Mouse (Mus musculus): Measurements from ENCODE around the gene Pced1b. TPM values are rescaled to one million over a fixed set of nuclear protein-coding genes. Genes with fewer than 3 reads are reported as not detected.
A peak's percentile ranks its signal among the peaks of the same experiment; 100 is the strongest.
"Not testable (repeated sequence)": the region's sequence is repeated elsewhere in the genome, so short reads cannot be mapped to it uniquely, and the experiment has no call there.

Gene Pced1b
- total and polyA plus RNA-seq, 3 experiments = 6.6 to 36.5 TPM; not detected in 1

DNA sequence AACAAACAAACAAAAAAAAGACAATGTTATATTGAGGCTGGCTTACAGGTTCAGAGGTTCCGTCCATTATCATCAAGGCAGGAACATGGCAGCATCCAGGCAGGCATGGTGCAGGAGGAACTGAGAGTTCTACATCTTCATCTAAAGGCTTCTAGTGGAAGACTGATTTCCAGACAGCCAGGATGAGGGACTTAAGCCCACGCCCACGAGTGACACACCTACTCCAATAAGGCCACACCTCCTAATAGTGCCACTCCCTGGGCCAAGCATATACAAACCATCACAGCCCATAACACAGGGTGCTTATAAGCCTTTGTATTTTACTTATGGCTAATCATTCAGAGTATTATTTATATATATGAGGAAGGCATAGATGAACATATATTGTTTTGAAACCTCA is 117.4 kb downstream of the Pced1b start:
- peaks cover 13 to 19% of the 10 kb centered on the region in 2 experiments for H3K4me1 ChIP-seq (ENCODE audit: control insufficient read depth in 1 of 2, insufficient read depth in 2 of 2, low read length in 2 of 2)
- DNase-seq (ENCODE audit: low read depth, low spot score) = peak; percentile 60
- H3K36me3 ChIP-seq (ENCODE audit: control insufficient read depth in 1 of 2, insufficient read depth in 2 of 2, low read length in 2 of 2) = peaks cover 2 to 12% of the 10 kb centered on the region in 2 experiments; a peak in 3 of 4 replicates

GRCm38 (mm10) chr15:97364968-97365367 is 118.1 kb downstream of the Pced1b start:
- Histone ChIP-seq H3K4me3 (ENCODE audit: control insufficient read depth in 1 of 2, insufficient read depth in 1 of 2, low read depth in 2 of 2, low read length in 2 of 2) (no peak overlapping the region), H3K27ac (ENCODE audit: control insufficient read depth, low read depth, low read length) (no peak overlapping the region), H3K9ac (ENCODE audit: control insufficient read depth, low read depth, low read length, poor library complexity, severe bottlenecking) (no peak overlapping the region), H3K79me2 (ENCODE audit: control insufficient read depth, insufficient read depth, low read length, poor library complexity) (peaks cover 18% of the 10 kb centered on the region), H3K4me1 (ENCODE audit: control insufficient read depth in 1 of 2, insufficient read depth in 2 of 2, low read length in 2 of 2) (peaks cover 13 to 15% of the 10 kb centered on the region in 2 experiments), H3K36me3 (ENCODE audit: control insufficient read depth in 1 of 2, insufficient read depth in 2 of 2, low read length in 2 of 2) (peaks cover 2 to 12% of the 10 kb centered on the region in 2 experiments; a peak in 3 of 4 replicates), H3K27me3 (ENCODE audit: control insufficient read depth in 1 of 2, insufficient read depth in 2 of 2, low read length in 2 of 2) (no peaks in the 10 kb centered on the region), H3K9me3 (replicated peaks; ENCODE audit: insufficient read depth, low read length) (no peaks in the 10 kb centered on the region)
- no peak for TF ChIP-seq MYC (IDR thresholded peaks at IDR 0.05; ENCODE audit: low read depth, low read length)
- TF ChIP-seq SIN3A (IDR thresholded peaks at IDR 0.05; ENCODE audit: low read length) = no peak
- TF ChIP-seq TBP (IDR thresholded peaks at IDR 0.05; ENCODE audit: low read depth, low read length) = no peak
- no peak for TF ChIP-seq E2F4 (IDR thresholded peaks at IDR 0.05; ENCODE audit: borderline replicate concordance, low read depth, low read length)
- no peak for TF ChIP-seq EP300 (IDR thresholded peaks at IDR 0.05; ENCODE audit: low read depth in 1 of 2, low read length in 2 of 2)
- TF ChIP-seq MEF2A (IDR thresholded peaks at IDR 0.05; ENCODE audit: extremely low read depth, insufficient replicate concordance, low read depth, low read length, poor library complexity, severe bottlenecking) = no peak
- no peak for TF ChIP-seq MAZ (IDR thresholded peaks at IDR 0.05; ENCODE audit: low read depth, low read length)
- no peak for TF ChIP-seq RCOR1 (IDR thresholded peaks at IDR 0.05; ENCODE audit: low read depth, low read length)
- TF ChIP-seq GABPA (IDR thresholded peaks at IDR 0.05; ENCODE audit: low read depth, low read length) = no peak
- no peak for TF ChIP-seq BHLHE40 (IDR thresholded peaks at IDR 0.05; ENCODE audit: borderline replicate concordance, low read depth, low read length)
- TF ChIP-seq USF2 (IDR thresholded peaks at IDR 0.05; ENCODE audit: borderline replicate concordance in 1 of 2, insufficient read depth in 1 of 2, low read depth in 1 of 2, low read length in 2 of 2) = no peak
- no peak for TF ChIP-seq ELF1 (IDR thresholded peaks at IDR 0.05; ENCODE audit: low read depth, low read length)
- TF ChIP-seq MAFK (IDR thresholded peaks at IDR 0.05; ENCODE audit: borderline replicate concordance, low read depth, low read length) = no peak
- TF ChIP-seq POLR2AphosphoS5 (IDR thresholded peaks at IDR 0.05; ENCODE audit: borderline replicate concordance, low read depth, low read length) = no peak
- no peak for TF ChIP-seq RAD21 (IDR thresholded peaks at IDR 0.05; ENCODE audit: low read depth, low read length)
- TF ChIP-seq CHD2 (IDR thresholded peaks at IDR 0.05; ENCODE audit: low read length) = no peak
- no peak for TF ChIP-seq SMC3 (IDR thresholded peaks at IDR 0.05; ENCODE audit: low read depth, low read length)
- no peak for TF ChIP-seq CHD1 (IDR thresholded peaks at IDR 0.05; ENCODE audit: low read depth, low read length)
- TF ChIP-seq ZC3H11A (IDR thresholded peaks at IDR 0.05; ENCODE audit: low read depth, low read length) = no peak
- DNase-seq (ENCODE audit: low read depth, low spot score) = no peak

More for the DNA sequence above, 117.4 kb downstream of the Pced1b start:
- not testable (repeated sequence) for H3K9me3 ChIP-seq (replicated peaks; ENCODE audit: insufficient read depth, low read length); H3K4me3 ChIP-seq (ENCODE audit: control insufficient read depth in 1 of 2, insufficient read depth in 1 of 2, low read depth in 2 of 2, low read length in 2 of 2); H3K9ac ChIP-seq (ENCODE audit: control insufficient read depth, low read depth, low read length, poor library complexity, severe bottlenecking); H3K27ac ChIP-seq (ENCODE audit: control insufficient read depth, low read depth, low read length); H3K27me3 ChIP-seq (ENCODE audit: control insufficient read depth in 1 of 2, insufficient read depth in 2 of 2, low read length in 2 of 2)
- H3K79me2 ChIP-seq (ENCODE audit: control insufficient read depth, insufficient read depth, low read length, poor library complexity) = peaks cover 18% of the 10 kb centered on the region
